ENCODE assay signal across 8 mouse cellular contexts in the genomic region with DNA sequence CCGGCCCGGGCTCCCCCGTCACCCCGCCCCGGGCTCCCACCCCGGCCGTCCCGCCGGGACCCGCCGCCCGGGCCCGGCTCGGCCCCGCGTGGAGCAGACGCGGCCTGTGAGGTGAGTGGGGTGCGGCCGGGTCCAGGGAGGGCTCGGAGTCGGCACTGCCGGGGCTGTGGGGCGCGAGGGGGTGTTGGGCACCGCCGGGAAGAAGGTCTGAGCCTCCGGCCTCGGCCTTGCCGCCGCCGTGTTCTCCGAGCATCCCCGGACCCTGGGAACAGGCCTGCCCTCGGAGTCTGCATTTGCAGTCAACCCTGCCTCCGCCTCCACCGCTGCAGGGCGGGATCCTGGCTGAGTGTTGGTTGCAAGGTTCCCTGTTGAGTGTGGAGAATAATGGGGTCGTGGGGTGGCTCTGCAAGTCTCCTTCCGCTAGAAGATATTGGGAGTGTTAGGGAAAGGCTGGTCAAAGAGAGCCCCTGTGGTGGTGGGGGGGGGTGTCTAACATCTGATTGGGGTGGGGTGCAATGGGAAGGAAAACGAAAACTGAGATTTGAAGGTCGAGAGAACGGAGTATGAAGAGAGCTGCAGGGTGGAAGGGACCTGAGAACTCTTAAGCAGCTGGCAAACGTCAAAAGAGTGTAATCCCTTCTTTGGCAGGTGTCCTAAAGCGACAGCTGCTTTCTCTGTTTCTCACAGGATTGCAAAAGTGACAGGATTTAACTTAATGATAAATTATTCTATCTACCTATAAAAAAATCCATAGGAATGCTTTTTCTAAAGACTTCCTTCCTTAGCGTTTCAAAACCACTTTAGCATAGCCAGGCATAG. TPM values are rescaled to one million over a fixed set of nuclear protein-coding genes. Genes with fewer than 3 reads are reported as not detected.
A peak's percentile ranks its signal among the peaks of the same experiment; 100 is the strongest.
DNase-seq lines count a peak whose midpoint lies in the region; ATAC-seq and TF ChIP-seq lines count a peak whose summit lies in the region.

No protein-coding gene starts in this region.

- H3K4me1 ChIP-seq in kidney, embryonic 14.5 days (ENCODE audit: control insufficient read depth, insufficient read depth, low read length), result peaks cover 16% of the 10 kb centered on the region
- H3K4me1 ChIP-seq in forebrain, embryonic 11.5 days (replicated peaks; ENCODE audit: control insufficient read depth, insufficient read depth, low read length), result peaks cover 8% of the 10 kb centered on the region
- no peaks in the 10 kb centered on the region for H3K4me1 ChIP-seq in olfactory bulb, adult 2 months (ENCODE audit: control insufficient read depth, insufficient read depth, low read length)

- no peak for DNase-seq in kidney, postnatal 25 days
- peak; percentile 45 for DNase-seq in Muller cell, postnatal 12 days (ENCODE audit: inconsistent ontology term)
- no peak for DNase-seq in forebrain, embryonic 11.5 days (ENCODE audit: low spot score)
- peak; percentile 61 for DNase-seq in liver
- no peak for DNase-seq in thymus, postnatal 25 days
- DNase-seq in layer of hippocampus, adult 9-10 months (ENCODE audit: low spot score), result no peak

- H3K9me3 ChIP-seq in kidney, embryonic 14.5 days (ENCODE audit: control insufficient read depth, low read length), result no peaks in the 10 kb centered on the region
- H3K9me3 ChIP-seq in forebrain, embryonic 11.5 days (ENCODE audit: control insufficient read depth, low read length), result no peaks in the 10 kb centered on the region

- H3K27ac ChIP-seq in kidney, embryonic 14.5 days (ENCODE audit: low read depth, low read length), result peak overlapping the region; percentile 92
- H3K27ac ChIP-seq in forebrain, embryonic 11.5 days (ENCODE audit: low read depth, low read length), result peak overlapping the region; percentile 91
- H3K27ac ChIP-seq in olfactory bulb, adult 2 months (ENCODE audit: insufficient read depth, low read depth, low read length), result no peak overlapping the region

- WGBS in kidney, embryonic 14.5 days, result 1% methylated on average over 44 of the region's 46 CpGs
- 2% methylated on average over 46 of the region's 46 CpGs for WGBS in forebrain, embryonic 11.5 days
- WGBS in olfactory bulb, adult 2 months, result 2% methylated on average over 45 of the region's 46 CpGs

- H3K4me3 ChIP-seq in kidney, embryonic 14.5 days (ENCODE audit: low read length), result peak overlapping the region; percentile 94
- peak overlapping the region; percentile 94 for H3K4me3 ChIP-seq in forebrain, embryonic 11.5 days (ENCODE audit: low read depth, low read length)
- H3K4me3 ChIP-seq in olfactory bulb, adult 2 months (ENCODE audit: insufficient read depth, low read depth, low read length), result peak overlapping the region; percentile 63

- no peaks in the 10 kb centered on the region for H3K27me3 ChIP-seq in kidney, embryonic 14.5 days (ENCODE audit: control insufficient read depth, insufficient read depth, low read length)
- H3K27me3 ChIP-seq in forebrain, embryonic 11.5 days (ENCODE audit: control insufficient read depth, insufficient read depth, low read length), result no peaks in the 10 kb centered on the region

- no peak for TF ChIP-seq POLR2A in olfactory bulb, adult 2 months (IDR thresholded peaks at IDR 0.05; ENCODE audit: insufficient read depth, low read depth, low read length)

- H3K4me2 ChIP-seq in kidney, embryonic 14.5 days (replicated peaks; ENCODE audit: low read depth, low read length), result peak overlapping the region; percentile 78
- H3K4me2 ChIP-seq in forebrain, embryonic 11.5 days (ENCODE audit: low read depth, low read length, severe bottlenecking), result peak overlapping the region; percentile 58

- ATAC-seq in kidney, embryonic 14.5 days (ENCODE audit: low FRiP score, low TSS enrichment), result no peak; the same call in 1 of the 2 replicates
- ATAC-seq in forebrain, embryonic 11.5 days (replicated peaks; ENCODE audit: low FRiP score), result no peak; the same call in 1 of the 2 replicates

- TF ChIP-seq CTCF in olfactory bulb, adult 2 months (IDR thresholded peaks at IDR 0.05; ENCODE audit: insufficient read depth, low read depth, low read length), result no peak

- H3K9ac ChIP-seq in kidney, embryonic 14.5 days (ENCODE audit: low read depth, low read length), result peak overlapping the region; percentile 90
- peak overlapping the region; percentile 95 for H3K9ac ChIP-seq in forebrain, embryonic 11.5 days (ENCODE audit: low read length)

- peaks cover 34% of the 10 kb centered on the region for H3K36me3 ChIP-seq in kidney, embryonic 14.5 days (ENCODE audit: control insufficient read depth, insufficient read depth, low read length)
- peaks cover 6% of the 10 kb centered on the region for H3K36me3 ChIP-seq in forebrain, embryonic 11.5 days (ENCODE audit: control insufficient read depth, insufficient read depth, low read length)

RNA-seq across cellular contexts. Expression of a gene that starts 0.4 kb away (rescaled TPM):
- polyA plus RNA-seq in kidney, embryonic 14.5 days (2014; fragmentation: Nextera tagmentation; extraction: Ambion mirVana), result 26.7 and 48.2 TPM in 2 replicates
- 89.6 and 91.9 TPM in 2 replicates for polyA plus RNA-seq in forebrain, embryonic 11.5 days (2014; fragmentation: Nextera tagmentation; extraction: Ambion mirVana)
- not detected in 2 replicates for polyA plus RNA-seq in olfactory bulb, adult 2 months (2012; ENCODE audit: insufficient read depth, insufficient read length, low replicate concordance, missing spikeins)

RNA-seq across cellular contexts. Expression of a gene that starts 0.5 kb away (rescaled TPM):
- 132 and 137 TPM in 2 replicates for polyA plus RNA-seq in kidney, embryonic 14.5 days (2014; fragmentation: Nextera tagmentation; extraction: Ambion mirVana)
- 197 and 205 TPM in 2 replicates for polyA plus RNA-seq in forebrain, embryonic 11.5 days (2014; fragmentation: Nextera tagmentation; extraction: Ambion mirVana)
- not detected in 2 replicates for polyA plus RNA-seq in olfactory bulb, adult 2 months (2012; ENCODE audit: insufficient read depth, insufficient read length, low replicate concordance, missing spikeins)

RNA-seq across cellular contexts. Expression of a gene that starts 7.6 kb away (rescaled TPM):
- 22.3 and 28.1 TPM in 2 replicates for polyA plus RNA-seq in kidney, embryonic 14.5 days (2014; fragmentation: Nextera tagmentation; extraction: Ambion mirVana)
- polyA plus RNA-seq in forebrain, embryonic 11.5 days (2014; fragmentation: Nextera tagmentation; extraction: Ambion mirVana), result 17.7 and 23.7 TPM in 2 replicates
- polyA plus RNA-seq in olfactory bulb, adult 2 months (2012; ENCODE audit: insufficient read depth, insufficient read length, low replicate concordance, missing spikeins), result not detected in 2 replicates

RNA-seq across cellular contexts. Expression of a gene that starts 12.0 kb away (rescaled TPM):
- polyA plus RNA-seq in kidney, embryonic 14.5 days (2014; fragmentation: Nextera tagmentation; extraction: Ambion mirVana), result 0.26 and 0.60 TPM in 2 replicates
- polyA plus RNA-seq in forebrain, embryonic 11.5 days (2014; fragmentation: Nextera tagmentation; extraction: Ambion mirVana), result 0.51 and 0.84 TPM in 2 replicates
- not detected in 2 replicates for polyA plus RNA-seq in olfactory bulb, adult 2 months (2012; ENCODE audit: insufficient read depth, insufficient read length, low replicate concordance, missing spikeins)

RNA-seq across cellular contexts. Expression of a gene that starts 12.1 kb away (rescaled TPM):
- not detected in 2 replicates for polyA plus RNA-seq in kidney, embryonic 14.5 days (2014; fragmentation: Nextera tagmentation; extraction: Ambion mirVana)
- not detected in 2 replicates for polyA plus RNA-seq in forebrain, embryonic 11.5 days (2014; fragmentation: Nextera tagmentation; extraction: Ambion mirVana)
- not detected in 2 replicates for polyA plus RNA-seq in olfactory bulb, adult 2 months (2012; ENCODE audit: insufficient read depth, insufficient read length, low replicate concordance, missing spikeins)

Comparison
In these comparisons a context has a peak if more than half of its experiments do, and no peak if none do; other contexts are left out.
1. DNase-seq: peak in Muller cell, postnatal 12 days (single experiment) and liver (single experiment); none in kidney, postnatal 25 days (0 of 2), forebrain, embryonic 11.5 days (single experiment), thymus, postnatal 25 days (single experiment) and layer of hippocampus, adult 9-10 months (single experiment).
2. RNA of a gene that starts 0.5 kb away (polyA plus RNA-seq): 197 to 205 TPM in forebrain, embryonic 11.5 days and 132 to 137 TPM in kidney, embryonic 14.5 days; not detected in olfactory bulb, adult 2 months; every median in the first group is over 100 times any median in the second.
3. Peak in every context shown above with its lines, with median percentiles within 50 percentile points of each other: H3K4me3 ChIP-seq.